Mouse (Mus musculus): ENCODE data around the gene 2310039H08Rik. TPM values are rescaled to one million over a fixed set of nuclear protein-coding genes. Genes with fewer than 3 reads are reported as not detected.
A peak's percentile ranks its signal among the peaks of the same experiment; 100 is the strongest.
"Not testable (repeated sequence)": the region's sequence is repeated elsewhere in the genome, so short reads cannot be mapped to it uniquely, and the experiment has no call there.

The 2310039H08Rik gene
- polyA plus RNA-seq, 1 experiment from 2014 or later: 58.3 TPM

DNA sequence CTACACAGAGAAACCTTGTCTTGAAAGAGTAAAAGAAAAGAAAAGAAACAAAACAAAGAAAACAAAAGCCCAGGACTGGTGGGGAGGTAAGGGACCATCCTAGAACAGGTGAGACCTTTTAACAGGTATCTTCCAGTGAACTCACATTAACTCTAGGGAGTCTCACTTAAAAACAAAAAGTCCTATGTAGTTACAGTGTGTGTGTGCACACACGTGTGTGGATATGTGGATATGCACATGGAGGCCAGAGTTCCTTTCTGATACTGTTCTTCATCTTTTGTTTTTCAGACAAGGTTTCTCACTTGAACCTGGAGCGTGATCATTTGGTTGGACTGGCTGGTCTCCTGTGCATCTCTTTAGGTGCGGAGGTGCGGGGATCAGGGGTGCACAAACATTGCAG, 21.9 kb upstream of the 2310039H08Rik start:
- H3K27me3 ChIP-seq (ENCODE audit: control insufficient read depth, insufficient read depth, low read length): no peaks in the 10 kb centered on the region
- peak overlapping the region; percentile 78 for H3K4me2 ChIP-seq (ENCODE audit: low read depth, low read length)
- 0 out of 2 replicates have a peak overlapping the region, but pooled peaks have one; percentile 73 for H3K4me3 ChIP-seq (ENCODE audit: low read depth, low read length)
- no peak overlapping the region for H3K27ac ChIP-seq (ENCODE audit: low read depth, low read length)
- H3K9ac ChIP-seq (replicated peaks; ENCODE audit: low read depth, low read length): peak overlapping the region; percentile 69
- no peaks in the 10 kb centered on the region for H3K36me3 ChIP-seq (ENCODE audit: control insufficient read depth, insufficient read depth, low read length)
- H3K4me1 ChIP-seq (ENCODE audit: control insufficient read depth, insufficient read depth, low read length): peaks cover 7% of the 10 kb centered on the region
- no peaks in the 10 kb centered on the region for H3K9me3 ChIP-seq (ENCODE audit: control insufficient read depth, low read length)
- ATAC-seq (ENCODE audit: low read depth): no peak
- WGBS: 78% methylated on average over 4 of the region's 4 CpGs

DNA sequence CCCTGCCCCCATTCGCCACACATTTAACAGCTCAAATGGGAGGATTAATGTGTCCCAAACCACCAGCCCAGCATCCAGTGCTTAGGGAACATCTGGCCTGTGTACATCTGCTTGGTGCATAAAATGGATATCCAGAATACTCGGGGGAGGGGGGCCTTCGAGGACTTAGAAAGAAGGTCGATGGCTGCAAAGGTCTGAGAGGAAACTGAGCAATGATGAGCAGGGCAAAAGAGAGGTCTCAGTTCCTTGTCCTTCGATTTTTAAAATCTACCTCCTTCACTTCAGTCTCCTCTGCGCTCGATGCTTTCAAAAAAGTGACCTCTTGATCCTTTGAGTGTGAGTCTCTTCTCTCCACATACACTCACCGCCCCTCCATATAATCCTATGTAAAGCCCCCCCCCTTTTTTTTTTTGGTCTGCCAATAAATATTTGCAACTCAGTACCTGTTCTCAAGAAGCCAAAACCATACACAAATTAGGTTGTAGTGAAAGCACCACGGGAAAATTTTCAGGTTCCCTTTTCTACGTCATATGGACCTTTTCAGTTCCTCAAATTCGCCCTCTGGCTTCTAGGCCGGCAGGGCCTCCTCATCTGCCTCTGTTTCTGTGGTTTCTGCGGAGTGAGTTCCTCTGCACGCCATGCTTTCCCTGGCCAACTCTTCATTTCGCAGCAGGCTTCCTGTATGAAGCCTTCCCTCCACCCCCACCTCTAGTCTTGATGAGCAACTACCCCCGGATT, 21.2 kb upstream of the 2310039H08Rik start:
- H3K9me3 ChIP-seq (ENCODE audit: control insufficient read depth, low read length): no peaks in the 10 kb centered on the region
- WGBS: 27% methylated on average over 16 of the region's 16 CpGs
- H3K27me3 ChIP-seq (ENCODE audit: control insufficient read depth, insufficient read depth, low read length): no peaks in the 10 kb centered on the region
- peak overlapping the region; percentile 78 for H3K4me2 ChIP-seq (ENCODE audit: low read depth, low read length)
- no peak for ATAC-seq (ENCODE audit: low read depth)
- no peaks in the 10 kb centered on the region for H3K36me3 ChIP-seq (ENCODE audit: control insufficient read depth, insufficient read depth, low read length)
- H3K9ac ChIP-seq (replicated peaks; ENCODE audit: low read depth, low read length): peak overlapping the region; percentile 69
- peaks cover 7% of the 10 kb centered on the region for H3K4me1 ChIP-seq (ENCODE audit: control insufficient read depth, insufficient read depth, low read length)
- peak overlapping the region; percentile 73 for H3K4me3 ChIP-seq (ENCODE audit: low read depth, low read length)
- peak overlapping the region; percentile 85 for H3K27ac ChIP-seq (ENCODE audit: low read depth, low read length)

DNA sequence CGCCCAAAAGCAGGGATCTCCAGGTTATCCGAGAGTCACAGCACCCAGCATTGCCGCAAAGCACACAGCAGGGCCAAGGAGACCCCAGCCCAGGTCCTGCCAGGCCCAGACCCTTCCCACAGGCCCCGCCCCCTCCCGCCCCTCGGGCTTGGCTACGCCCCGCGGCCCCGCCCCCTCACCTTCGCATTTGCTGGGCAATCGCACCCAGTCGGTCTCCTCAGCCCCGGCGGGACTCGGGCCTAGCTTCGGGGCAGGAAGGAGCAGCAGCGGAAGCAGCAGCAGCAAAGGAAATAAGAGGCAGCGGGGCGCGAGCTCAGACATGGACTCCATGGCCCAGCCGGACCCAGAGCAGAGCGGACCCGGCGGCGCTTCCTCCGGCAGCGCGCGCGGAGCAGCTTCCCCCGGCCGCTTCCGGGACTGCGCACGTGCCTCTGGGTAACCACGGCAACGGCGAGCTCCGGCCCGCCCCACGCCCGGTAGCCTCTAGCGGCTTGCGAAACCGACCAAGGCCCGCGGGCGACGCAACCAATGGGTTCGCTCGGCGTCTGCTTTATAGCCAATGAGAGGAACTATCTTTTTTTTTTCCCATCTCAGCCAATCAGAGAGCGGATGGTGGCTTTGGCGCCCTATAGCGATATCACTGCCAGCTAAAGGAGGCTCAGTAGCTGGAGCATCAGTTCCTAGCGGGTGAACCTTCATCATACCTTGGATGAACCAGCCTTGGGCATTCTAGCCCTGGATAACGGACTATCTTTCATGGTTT, 20.5 kb upstream of the 2310039H08Rik start, which contains the start of gene Cnpy3:
TSS of gene Cnpy3 (minus strand) at position 421 of the 763 bp plus-strand sequence.
- Histone ChIP-seq H3K4me3 (ENCODE audit: low read depth, low read length) (peak within 1 kb of the TSS; percentile 73), H3K27me3 (ENCODE audit: control insufficient read depth, insufficient read depth, low read length) (no peaks in the 10 kb centered on the region), H3K9ac (replicated peaks; ENCODE audit: low read depth, low read length) (peak within 1 kb of the TSS; percentile 69), H3K4me2 (ENCODE audit: low read depth, low read length) (peak within 1 kb of the TSS; percentile 78), H3K9me3 (ENCODE audit: control insufficient read depth, low read length) (no peaks in the 10 kb centered on the region), H3K27ac (ENCODE audit: low read depth, low read length) (peak within 1 kb of the TSS; percentile 85), H3K36me3 (ENCODE audit: control insufficient read depth, insufficient read depth, low read length) (no peaks in the 10 kb centered on the region), H3K4me1 (ENCODE audit: control insufficient read depth, insufficient read depth, low read length) (peaks cover 7% of the 10 kb centered on the region)
- ATAC-seq (ENCODE audit: low read depth): peak; percentile 98
- under 1% methylated on average over 58 of the region's 58 CpGs for WGBS

DNA sequence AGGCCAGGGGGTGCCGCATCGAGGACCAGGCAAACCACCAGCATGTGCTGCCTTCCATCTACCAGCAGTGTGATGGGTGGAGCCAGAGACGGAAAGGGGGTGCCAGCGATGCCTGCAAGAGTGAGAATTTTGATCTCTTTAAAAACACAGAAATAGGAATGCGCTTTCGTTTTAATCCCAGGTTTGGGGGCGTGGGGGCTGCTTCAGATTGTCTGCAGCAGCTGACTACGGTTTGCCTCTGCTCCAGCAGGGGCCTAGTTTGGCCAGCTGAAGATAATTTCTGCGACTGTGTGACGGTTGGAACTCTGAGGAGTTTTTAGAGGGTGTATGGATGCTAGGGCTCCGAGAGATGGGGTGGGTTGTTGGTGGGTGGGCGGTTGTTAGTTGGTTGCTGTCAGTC, 13.7 kb upstream of the 2310039H08Rik start:
- H3K4me1 ChIP-seq (ENCODE audit: control insufficient read depth, insufficient read depth, low read length): no peaks in the 10 kb centered on the region
- H3K36me3 ChIP-seq (ENCODE audit: control insufficient read depth, insufficient read depth, low read length): no peaks in the 10 kb centered on the region
- no peaks in the 10 kb centered on the region for H3K27me3 ChIP-seq (ENCODE audit: control insufficient read depth, insufficient read depth, low read length)
- H3K4me3 ChIP-seq (ENCODE audit: low read depth, low read length): no peak overlapping the region
- no peak overlapping the region for H3K4me2 ChIP-seq (ENCODE audit: low read depth, low read length)
- no peak overlapping the region for H3K9ac ChIP-seq (replicated peaks; ENCODE audit: low read depth, low read length)
- WGBS: 85% methylated on average over 12 of the region's 12 CpGs
- no peak overlapping the region for H3K27ac ChIP-seq (ENCODE audit: low read depth, low read length)
- H3K9me3 ChIP-seq (ENCODE audit: control insufficient read depth, low read length): no peaks in the 10 kb centered on the region
- ATAC-seq (ENCODE audit: low read depth): no peak

DNA sequence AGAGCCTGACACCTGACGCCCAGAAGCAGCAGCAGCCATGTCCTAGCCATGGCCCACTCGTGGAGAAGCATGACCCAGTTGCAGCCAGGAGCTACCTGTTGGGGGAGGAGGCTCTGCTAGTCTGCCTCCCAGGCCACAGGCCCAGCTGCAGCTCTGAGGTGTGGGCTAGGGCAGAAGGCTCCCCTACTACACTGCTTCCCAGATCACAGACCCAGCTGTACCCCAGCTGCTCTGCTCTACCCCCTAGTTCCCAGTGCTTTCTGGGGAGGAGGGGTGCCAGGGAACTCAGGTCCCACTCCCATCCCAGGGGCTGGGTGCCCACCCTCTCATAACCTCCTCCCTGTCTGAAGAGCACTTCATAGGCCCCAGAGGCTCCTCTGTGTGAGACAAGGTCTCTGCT, 8.9 kb upstream of the 2310039H08Rik start, which contains the start of gene Ptcra:
TSS of gene Ptcra (minus strand) at position 169 of the 400 bp plus-strand sequence.
- no peak within 1 kb of the TSS for H3K9ac ChIP-seq (replicated peaks; ENCODE audit: low read depth, low read length)
- H3K27me3 ChIP-seq (ENCODE audit: control insufficient read depth, insufficient read depth, low read length): no peaks in the 10 kb centered on the region
- WGBS: 60% methylated on average over 2 of the region's 2 CpGs
- H3K9me3 ChIP-seq (ENCODE audit: control insufficient read depth, low read length): no peaks in the 10 kb centered on the region
- H3K27ac ChIP-seq (ENCODE audit: low read depth, low read length): no peak within 1 kb of the TSS
- H3K4me2 ChIP-seq (ENCODE audit: low read depth, low read length): no peak within 1 kb of the TSS
- no peak for ATAC-seq (ENCODE audit: low read depth)
- no peak within 1 kb of the TSS for H3K4me3 ChIP-seq (ENCODE audit: low read depth, low read length)
- H3K4me1 ChIP-seq (ENCODE audit: control insufficient read depth, insufficient read depth, low read length): no peaks in the 10 kb centered on the region
- H3K36me3 ChIP-seq (ENCODE audit: control insufficient read depth, insufficient read depth, low read length): no peaks in the 10 kb centered on the region

DNA sequence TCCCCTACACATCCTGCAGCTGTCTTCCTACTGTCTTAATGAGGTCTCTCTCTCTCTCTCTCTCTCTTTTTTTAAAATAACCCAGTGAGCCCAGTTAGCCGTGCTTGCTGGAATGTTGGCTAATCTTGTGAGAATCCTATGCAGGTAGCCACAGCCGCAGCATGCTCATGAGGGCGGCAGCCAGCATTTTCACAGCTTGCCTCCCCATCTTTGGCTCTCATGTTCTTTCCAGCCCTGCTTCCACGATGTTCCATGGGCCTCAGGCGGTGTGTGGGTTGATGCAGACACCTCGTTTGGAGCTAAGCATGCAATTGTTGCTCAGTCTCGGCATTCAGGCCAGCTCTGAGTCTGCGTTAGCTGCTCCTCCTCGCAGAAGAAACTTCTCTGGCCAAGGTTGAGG, 7.5 kb upstream of the 2310039H08Rik start:
- not testable (repeated sequence) for ATAC-seq (ENCODE audit: low read depth); H3K9ac ChIP-seq (replicated peaks; ENCODE audit: low read depth, low read length); H3K4me1 ChIP-seq (ENCODE audit: control insufficient read depth, insufficient read depth, low read length); H3K27me3 ChIP-seq (ENCODE audit: control insufficient read depth, insufficient read depth, low read length); H3K27ac ChIP-seq (ENCODE audit: low read depth, low read length); H3K4me3 ChIP-seq (ENCODE audit: low read depth, low read length); H3K36me3 ChIP-seq (ENCODE audit: control insufficient read depth, insufficient read depth, low read length); H3K9me3 ChIP-seq (ENCODE audit: control insufficient read depth, low read length); H3K4me2 ChIP-seq (ENCODE audit: low read depth, low read length)
- 76% methylated on average over 8 of the region's 9 CpGs for WGBS

DNA sequence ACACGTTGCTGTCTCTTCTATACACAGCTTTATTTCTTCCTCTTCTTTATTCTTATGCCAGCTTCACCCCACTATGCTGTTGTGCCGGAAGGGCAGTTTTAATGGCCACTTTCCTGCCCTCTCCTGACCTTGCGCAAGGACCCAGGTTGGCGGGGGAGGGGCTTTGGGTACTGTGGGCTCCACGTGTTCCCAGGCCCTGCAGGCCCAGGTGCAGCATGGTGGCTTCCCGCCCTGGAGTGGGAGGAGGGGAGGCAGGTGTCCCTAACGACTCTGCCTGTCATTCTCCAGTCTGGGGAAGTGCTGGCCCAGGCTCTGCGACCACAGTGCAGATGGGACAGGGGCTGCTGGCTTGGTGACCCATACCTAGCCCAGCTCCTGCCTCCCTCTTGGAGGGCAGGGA, 4.6 kb upstream of the 2310039H08Rik start:
- 43% methylated on average over 8 of the region's 8 CpGs for WGBS
- peaks cover 5% of the 10 kb centered on the region; the same call in 1 of the 2 replicates for H3K4me1 ChIP-seq (ENCODE audit: control insufficient read depth, insufficient read depth, low read length)
- H3K27me3 ChIP-seq (ENCODE audit: control insufficient read depth, insufficient read depth, low read length): no peaks in the 10 kb centered on the region
- no peaks in the 10 kb centered on the region for H3K9me3 ChIP-seq (ENCODE audit: control insufficient read depth, low read length)
- ATAC-seq (ENCODE audit: low read depth): no peak
- H3K4me3 ChIP-seq (ENCODE audit: low read depth, low read length): no peak overlapping the region
- no peak overlapping the region for H3K4me2 ChIP-seq (ENCODE audit: low read depth, low read length)
- no peaks in the 10 kb centered on the region for H3K36me3 ChIP-seq (ENCODE audit: control insufficient read depth, insufficient read depth, low read length)
- H3K27ac ChIP-seq (ENCODE audit: low read depth, low read length): no peak overlapping the region
- H3K9ac ChIP-seq (replicated peaks; ENCODE audit: low read depth, low read length): no peak overlapping the region

DNA sequence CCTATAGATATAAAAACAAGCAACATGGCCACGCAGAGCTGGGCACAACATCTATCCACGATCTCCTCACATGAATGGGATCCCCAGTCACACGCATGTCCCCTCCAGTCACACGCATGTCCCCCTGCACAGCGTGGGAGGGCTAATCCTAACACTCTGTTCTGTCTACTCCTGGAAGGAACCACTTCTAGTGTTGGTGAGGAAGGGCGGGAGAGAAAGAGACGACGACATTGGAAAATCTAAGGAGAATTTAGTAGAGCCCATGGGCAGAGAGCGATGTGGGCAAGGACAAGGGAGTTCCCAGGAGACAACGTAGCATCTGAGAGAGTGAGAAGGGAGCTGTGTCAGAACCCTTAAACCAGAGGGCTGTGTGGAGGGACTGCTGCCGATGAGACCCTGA, 1.9 kb upstream of the 2310039H08Rik start:
- no peak overlapping the region for H3K27ac ChIP-seq (ENCODE audit: low read depth, low read length)
- peaks cover 10% of the 10 kb centered on the region for H3K36me3 ChIP-seq (ENCODE audit: control insufficient read depth, insufficient read depth, low read length)
- 90% methylated on average over 11 of the region's 11 CpGs for WGBS
- H3K27me3 ChIP-seq (ENCODE audit: control insufficient read depth, insufficient read depth, low read length): no peaks in the 10 kb centered on the region
- no peak overlapping the region for H3K4me2 ChIP-seq (ENCODE audit: low read depth, low read length)
- H3K9me3 ChIP-seq (ENCODE audit: control insufficient read depth, low read length): no peaks in the 10 kb centered on the region
- H3K9ac ChIP-seq (replicated peaks; ENCODE audit: low read depth, low read length): no peak overlapping the region
- H3K4me1 ChIP-seq (ENCODE audit: control insufficient read depth, insufficient read depth, low read length): peaks cover 11% of the 10 kb centered on the region
- no peak overlapping the region for H3K4me3 ChIP-seq (ENCODE audit: low read depth, low read length)
- no peak for ATAC-seq (ENCODE audit: low read depth)

DNA sequence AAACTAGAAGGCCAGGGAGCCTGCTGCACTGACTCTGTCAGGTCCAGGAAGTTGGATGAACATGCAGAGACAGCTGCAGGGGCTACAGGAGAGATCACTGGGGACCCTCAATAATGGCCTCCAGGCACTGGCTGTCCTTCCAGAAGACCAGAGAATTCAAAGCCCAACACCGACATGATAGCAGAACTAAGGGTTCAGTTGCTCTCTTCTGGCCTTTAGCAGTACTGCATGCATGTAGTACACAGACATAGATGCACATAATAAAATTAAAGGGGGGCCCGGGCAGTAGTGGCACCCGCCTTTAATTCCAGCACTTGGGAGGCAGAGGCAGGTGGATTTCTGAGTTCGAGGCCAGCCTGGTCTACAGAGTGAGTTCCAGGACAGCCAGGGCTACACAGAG, 1.4 kb upstream of the 2310039H08Rik start:
- Histone ChIP-seq H3K27ac (ENCODE audit: low read depth, low read length) (no peak overlapping the region), H3K36me3 (ENCODE audit: control insufficient read depth, insufficient read depth, low read length) (peaks cover 15% of the 10 kb centered on the region), H3K9me3 (ENCODE audit: control insufficient read depth, low read length) (no peaks in the 10 kb centered on the region), H3K9ac (replicated peaks; ENCODE audit: low read depth, low read length) (no peak overlapping the region), H3K4me3 (ENCODE audit: low read depth, low read length) (no peak overlapping the region), H3K27me3 (ENCODE audit: control insufficient read depth, insufficient read depth, low read length) (no peaks in the 10 kb centered on the region), H3K4me2 (ENCODE audit: low read depth, low read length) (no peak overlapping the region), H3K4me1 (ENCODE audit: control insufficient read depth, insufficient read depth, low read length) (peaks cover 11% of the 10 kb centered on the region)
- WGBS: 85% methylated on average over 4 of the region's 4 CpGs
- no peak for ATAC-seq (ENCODE audit: low read depth)
